Mouse (Mus musculus) ovary, postnatal 10 days (tissue): ENCODE results near the gene Scgb3a1.

ENCODE experiments used
- DNase-seq: peaks from one replicate; pipeline ENCODE4 v3.0.0; 2022; ENCODE audit warnings: low spot score

The Scgb3a1 gene

DNA sequence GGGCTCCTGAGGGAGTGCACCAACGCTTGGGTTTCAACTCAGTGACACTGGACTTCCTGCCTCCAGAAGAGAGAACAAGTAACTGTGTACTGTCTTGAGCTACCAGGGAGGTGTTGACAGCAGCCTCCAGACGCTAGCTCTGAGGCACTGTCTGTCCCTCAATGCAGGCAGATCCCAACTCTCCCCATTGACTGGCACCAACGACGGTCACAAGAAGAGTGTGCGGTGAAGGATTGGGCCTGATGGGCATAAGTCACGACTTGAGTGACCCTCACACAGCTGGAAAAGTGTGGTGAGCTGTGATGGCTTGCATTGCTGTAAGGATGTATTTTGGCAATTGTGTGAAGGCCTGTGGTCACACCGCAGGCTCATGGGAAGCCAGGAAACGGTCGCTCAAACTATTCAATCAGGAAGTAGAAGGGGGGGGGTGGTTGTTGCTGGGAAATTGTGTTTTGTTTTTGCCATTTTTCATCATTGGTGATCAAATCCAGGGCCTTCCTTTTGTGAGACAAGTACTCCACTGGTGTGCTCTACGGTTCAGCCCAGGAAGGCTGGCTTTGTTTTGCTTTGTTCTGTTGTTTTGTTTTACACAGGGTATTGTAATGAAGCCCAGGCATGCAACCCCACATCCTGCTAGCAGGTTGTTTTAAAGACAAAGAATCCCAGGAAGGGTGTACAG lies 4.5 kb upstream of the Scgb3a1 start:
- DNase-seq, result no peak

DNA sequence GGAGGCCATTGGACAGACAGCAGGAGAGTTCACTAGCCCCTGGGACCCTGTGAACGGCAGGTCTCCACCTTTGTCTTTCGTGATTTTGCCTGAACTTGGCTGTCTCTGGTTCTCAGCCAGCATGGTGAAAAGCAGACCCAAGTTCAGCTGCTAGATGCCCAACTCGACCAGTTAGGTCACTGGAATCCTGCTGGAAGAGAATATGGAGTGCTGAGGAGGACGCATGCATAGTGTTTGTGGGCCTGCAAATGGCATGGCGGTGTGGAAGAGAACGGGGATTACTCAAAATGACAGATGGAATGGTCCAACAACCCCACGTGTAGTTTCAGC lies 4.0 kb upstream of the Scgb3a1 start:
- no peak for DNase-seq

DNA sequence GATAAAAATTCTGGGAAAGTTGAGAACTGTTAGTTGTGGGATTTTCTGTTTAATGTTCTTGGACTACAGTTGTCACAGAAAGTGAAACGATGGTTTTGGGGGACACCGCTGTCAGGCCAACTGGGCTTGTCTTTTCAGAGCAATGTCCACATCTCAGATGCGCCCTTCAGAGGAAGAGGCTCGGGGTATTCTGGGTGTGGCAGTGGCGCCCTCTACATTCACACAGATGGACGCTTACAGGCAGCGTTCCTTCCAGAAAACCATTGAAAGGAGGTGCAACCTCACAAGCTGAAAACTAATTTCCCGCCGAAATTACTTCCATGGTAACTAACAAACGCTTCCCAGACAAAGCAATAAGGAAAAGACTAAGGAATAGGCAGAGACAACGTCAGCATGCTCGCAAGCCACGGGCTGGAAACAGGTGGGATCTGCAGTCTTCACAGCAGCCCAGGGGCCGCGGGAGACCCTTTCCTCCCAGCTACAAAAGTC lies 1.1 kb upstream of the Scgb3a1 start:
- no peak for DNase-seq

DNA sequence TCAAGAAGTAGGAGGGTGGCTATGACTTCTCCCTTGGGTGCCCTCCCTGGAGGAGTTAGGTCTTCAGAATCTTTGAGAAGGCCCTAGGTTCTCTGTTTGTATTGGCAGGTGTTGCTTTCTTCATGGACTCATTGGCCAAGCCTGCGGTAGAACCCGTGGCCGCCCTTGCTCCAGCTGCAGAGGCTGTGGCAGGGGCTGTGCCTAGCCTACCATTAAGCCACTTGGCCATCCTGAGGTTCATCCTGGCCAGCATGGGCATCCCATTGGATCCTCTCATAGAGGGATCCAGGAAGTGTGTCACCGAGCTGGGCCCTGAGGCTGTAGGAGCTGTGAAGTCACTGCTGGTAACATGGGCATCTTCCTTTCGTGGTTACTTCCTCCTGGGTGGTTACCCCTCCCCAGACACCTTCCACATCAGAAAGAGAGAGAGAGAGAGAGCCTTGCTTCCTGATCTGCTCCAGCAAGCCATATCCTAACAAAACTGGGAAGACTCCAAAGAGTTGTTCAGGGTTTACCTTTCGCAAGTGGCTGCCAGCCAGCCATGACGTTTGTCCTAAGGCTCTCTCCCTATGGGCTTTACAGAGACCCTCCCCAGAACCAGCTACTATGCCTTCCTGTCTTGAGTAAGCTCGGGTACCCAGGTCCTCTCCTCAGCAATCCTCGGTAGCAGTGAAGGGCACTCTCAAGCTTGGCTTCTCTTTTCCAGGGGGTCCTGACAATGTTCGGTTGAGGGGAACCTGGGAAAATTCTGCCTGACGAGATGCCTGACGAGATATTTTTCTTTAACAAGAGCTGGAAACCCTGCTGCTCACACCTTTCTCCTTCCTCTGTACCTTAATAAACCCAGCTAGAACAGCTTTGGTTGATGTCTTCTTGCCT lies 1.1 kb downstream of the Scgb3a1 start:
- no peak for DNase-seq

DNA sequence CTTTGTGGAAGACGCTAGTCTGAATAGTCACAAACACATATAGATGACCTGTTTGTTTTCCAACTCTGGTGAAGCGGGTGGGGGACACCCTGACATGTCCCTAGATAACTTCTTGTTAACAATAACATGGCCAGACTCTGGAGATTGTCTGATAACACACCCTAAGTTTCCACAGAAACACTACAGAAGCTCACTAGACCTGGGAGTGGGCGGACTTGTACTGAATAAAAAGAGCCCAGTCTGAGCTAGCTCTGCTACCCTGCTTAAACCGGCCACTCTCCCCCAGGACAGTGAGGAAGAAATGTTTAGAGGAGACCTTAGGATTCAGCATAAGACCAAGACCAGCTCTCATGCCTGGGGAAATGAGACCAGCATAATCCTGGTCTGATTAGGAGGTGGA lies 2.1 kb downstream of the Scgb3a1 start:
- no peak for DNase-seq

DNA sequence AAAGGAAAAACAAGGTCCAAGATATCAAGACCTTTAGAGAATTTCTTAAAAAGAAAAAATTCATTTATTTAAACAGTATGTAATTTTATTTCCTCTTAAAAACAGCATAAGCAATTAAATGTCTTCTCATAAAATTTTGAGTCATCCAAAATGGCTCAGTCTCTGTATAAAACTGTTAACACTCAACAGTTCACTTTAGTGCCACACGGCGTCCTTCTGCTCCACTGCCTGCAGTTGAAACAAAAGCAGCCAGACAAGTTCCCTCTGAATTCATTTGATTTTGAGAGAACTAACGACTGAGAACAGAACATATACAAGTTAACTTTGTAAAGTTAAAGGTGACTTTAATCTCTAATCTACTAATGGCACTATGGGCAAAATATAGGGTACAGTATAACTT lies 10.0 kb downstream of the Scgb3a1 start:
- DNase-seq, result no peak

DNA sequence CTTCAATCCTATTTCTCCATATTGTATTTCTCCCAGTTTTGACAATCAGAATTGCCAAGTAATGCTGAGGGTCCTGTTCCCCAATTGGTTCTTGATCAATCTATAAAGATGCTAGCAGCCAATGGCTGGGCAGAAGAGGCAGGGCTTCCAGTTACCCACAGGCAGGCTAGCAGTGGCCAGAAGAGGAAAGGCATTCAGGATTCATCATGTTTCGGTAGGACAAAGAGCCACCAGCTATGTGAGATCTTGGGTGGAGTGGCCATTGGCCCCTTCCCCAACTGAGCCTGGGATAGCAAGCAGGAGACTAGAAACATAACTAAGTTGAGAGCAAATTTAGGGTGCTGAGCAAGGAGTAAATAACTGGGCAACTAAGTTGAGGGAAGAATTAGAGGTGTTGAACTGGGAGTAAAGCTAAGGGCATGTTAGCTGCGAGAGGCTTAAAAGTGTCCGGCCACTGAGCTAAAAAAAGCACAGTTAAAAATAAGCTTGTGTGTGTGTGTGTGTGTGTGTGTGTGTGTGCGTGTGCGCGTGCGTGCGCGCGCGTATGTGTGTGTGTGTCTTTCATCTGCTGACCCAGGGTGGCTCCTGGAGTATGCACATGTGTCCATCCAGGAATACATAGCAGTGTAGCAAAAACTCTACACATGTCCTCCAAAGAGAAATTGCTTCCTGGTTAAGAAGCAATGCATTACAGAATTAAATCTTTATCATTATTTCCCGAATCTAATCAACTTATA lies 21.0 kb downstream of the Scgb3a1 start:
- no peak for DNase-seq

DNA sequence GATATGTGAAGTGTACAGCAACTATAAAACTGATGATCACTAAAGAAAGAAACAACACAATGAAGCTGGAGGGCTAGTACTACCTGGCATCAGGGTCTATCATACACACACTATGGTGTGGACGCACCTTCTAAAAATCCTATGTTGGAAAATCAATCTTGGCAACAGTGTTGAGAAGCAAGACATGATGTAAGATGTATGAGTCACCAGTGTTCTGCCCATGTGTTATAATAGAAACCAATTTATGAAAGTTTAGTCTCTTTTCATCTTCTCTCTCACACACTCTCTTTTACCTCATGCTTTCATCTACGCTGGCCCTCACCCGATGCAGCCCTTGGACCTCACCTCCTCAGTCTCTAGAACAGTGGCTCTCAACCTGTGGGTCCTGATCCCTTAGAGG lies 31.6 kb downstream of the Scgb3a1 start:
- DNase-seq, result no peak

DNA sequence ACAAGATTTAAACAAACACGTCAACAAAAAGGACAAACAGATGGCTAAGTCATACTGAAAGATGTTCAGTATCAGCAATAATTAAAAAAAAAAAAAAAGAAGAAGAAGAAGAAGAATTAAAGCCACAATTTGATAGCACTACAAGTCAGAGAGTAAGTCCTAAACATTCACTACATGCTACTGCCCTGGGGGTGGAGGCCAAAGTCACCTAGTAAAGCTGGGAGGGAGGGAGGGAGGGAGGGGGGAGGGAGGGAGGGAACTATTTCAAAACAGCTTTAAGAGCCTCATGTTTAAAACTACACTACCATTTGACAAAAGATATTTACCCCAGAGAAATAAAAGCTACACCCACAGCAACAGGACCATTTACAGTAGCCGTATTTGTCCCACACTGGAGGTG lies 32.3 kb downstream of the Scgb3a1 start:
- no peak for DNase-seq

DNA sequence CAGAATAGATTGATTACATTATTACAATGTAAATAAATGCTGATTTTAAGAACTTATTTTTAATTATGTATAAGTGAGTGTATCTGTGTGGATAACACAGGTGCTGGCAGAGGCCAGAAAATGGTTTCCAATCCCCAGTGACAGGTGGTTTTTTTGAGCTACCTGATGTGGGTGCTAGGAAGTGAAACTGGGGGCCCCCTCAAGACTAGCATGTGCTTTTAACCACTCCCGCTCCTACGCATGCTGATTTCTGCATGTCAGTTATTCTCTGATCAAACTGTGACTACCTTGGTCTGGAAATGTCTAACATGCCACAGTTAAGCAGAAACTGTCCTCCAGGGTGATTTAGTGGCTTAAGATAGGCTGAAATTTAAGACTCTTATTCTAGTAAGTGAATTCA lies 33.1 kb downstream of the Scgb3a1 start:
- DNase-seq, result no peak

DNA sequence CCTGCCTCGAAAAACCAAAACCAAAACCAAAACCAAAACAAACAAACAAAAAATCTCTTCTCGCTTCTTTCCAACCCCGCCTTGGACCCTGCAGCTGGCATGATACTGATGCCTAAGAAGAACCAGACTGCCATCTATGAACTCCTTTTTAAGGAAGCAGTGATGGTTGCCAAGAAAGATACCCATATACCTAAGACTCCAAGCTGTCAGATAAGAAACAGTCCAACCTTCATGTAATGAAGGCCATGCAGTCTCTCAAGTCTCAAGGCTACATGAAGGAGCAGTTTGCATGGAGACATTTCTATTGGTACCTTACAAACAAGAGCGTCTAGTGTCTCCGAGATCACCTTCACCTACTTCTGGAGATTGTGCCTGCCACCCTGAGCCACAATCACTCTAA lies 34.4 kb downstream of the Scgb3a1 start:
- no peak for DNase-seq

DNA sequence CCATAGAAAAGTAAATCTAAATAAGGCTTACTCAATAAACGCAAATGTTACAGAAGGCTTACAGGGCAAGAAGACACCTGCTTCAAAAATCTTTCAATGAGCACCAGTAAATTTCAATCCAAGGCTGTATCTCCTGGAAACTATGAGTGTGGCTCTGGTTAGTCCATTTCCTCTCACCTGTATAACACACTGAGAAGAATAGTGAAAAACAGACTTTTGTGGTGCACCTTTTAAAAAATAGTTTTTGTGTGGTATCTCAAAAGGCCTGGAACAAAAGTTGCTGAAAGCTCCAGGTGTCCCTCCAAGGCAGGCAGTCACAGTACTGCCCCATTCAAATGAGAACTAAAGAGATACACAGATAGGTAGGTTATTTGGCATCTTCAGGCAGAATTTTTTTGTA lies 35.7 kb downstream of the Scgb3a1 start:
- DNase-seq, result no peak

DNA sequence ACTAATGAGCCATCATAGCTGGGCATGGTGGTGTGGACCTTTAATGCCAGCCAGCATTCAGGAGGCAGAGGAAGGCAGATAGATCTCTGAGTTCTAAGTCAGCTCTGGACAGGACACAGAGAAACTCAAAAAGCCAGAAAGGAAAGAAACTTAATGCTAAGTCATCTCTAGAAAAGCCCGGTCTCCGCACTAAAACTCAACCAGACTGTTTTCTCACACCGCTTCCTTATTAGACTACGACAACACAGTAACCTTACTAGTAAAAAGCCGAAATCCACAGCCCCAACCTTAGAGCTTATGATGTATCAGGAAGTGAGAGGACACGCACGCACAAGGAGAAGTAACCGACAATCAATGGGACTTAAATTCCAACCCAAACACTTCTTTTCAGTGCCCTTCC lies 38.6 kb downstream of the Scgb3a1 start:
- no peak for DNase-seq

DNA sequence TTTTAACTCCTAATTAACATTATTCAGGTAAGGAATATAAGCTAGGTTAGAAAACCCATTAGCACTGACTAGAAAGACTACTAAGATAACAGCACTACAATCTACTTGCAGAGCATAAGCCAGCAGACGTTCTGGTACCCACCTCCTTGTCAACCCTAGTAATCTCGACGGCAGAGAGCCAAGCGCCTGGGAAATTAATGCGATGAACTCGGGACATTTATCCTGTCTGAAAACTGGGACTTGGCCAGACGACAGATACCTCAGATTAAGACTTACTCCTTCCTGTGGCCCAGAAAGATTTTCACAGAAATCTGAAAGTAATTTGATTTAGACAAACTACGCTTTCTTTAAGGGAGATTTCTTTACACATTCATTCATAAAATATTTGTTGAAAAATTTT lies 41.4 kb downstream of the Scgb3a1 start:
- DNase-seq, result no peak

DNA sequence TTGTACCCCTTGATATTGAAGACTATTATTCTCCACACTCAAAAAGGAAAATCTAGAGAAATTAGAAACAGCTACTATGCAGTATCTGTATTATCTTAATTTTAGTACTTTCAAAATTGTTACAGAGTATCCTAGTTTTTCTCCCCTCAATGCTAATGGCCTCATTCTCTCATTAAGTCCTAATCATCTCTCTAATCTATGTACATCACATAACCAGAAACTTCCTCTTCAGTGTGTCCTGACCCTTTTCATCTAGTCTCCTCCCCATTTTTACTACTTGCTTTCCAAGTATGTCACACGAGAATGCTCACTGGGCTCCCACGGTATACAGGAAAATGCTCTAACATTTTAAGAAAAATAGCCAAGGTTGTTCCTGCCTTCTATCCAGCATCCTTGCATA lies 44.4 kb downstream of the Scgb3a1 start:
- no peak for DNase-seq

DNA sequence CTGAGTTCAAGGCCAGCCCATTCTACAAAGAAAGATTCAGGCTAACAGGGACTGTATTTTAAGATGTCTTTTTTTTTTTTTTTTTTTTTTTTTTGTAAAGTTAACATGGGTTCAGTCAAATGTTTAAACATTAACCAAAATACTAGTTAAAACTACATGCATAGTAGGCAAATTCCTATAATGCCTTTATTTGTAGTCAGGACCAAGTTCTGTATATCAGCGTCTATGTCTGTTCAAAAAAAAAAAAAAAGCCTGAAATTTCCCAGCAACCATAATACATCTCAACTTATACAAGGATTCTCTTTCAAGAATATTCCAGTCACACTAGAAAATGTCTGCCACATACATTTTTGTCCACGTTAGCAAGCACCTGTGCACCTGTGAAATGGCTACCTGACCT lies 47.3 kb downstream of the Scgb3a1 start:
- no peak for DNase-seq

DNA sequence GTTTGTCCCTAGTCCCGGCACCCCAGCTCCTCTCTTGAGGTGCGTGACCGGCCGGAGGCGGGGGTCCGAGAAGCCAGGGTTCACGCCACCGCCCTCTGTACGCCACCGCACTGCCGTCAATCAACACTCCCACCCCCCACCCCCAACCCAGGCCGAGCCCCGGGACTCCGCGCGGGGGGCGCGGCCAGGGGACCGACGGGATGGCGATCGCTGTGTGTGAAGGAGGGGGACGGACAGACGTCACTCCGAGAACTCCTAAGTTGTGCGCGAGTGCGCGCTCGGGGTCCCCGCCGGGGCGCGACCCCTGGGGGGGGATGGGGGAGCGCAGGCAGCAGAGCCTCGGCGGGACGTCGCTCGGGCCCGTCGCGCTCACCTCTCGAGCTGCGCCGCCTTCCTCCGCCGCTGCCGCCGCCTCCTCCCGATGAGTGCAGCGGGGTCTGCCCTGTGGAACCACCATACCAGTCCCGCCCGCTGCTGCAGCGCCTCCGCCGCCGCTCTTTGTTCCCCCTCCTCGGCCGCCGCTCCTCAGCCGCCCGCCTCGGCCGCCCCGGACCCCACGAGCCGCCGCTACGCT lies 48.7 kb downstream of the Scgb3a1 start:
- peak; percentile 11 for DNase-seq

DNA sequence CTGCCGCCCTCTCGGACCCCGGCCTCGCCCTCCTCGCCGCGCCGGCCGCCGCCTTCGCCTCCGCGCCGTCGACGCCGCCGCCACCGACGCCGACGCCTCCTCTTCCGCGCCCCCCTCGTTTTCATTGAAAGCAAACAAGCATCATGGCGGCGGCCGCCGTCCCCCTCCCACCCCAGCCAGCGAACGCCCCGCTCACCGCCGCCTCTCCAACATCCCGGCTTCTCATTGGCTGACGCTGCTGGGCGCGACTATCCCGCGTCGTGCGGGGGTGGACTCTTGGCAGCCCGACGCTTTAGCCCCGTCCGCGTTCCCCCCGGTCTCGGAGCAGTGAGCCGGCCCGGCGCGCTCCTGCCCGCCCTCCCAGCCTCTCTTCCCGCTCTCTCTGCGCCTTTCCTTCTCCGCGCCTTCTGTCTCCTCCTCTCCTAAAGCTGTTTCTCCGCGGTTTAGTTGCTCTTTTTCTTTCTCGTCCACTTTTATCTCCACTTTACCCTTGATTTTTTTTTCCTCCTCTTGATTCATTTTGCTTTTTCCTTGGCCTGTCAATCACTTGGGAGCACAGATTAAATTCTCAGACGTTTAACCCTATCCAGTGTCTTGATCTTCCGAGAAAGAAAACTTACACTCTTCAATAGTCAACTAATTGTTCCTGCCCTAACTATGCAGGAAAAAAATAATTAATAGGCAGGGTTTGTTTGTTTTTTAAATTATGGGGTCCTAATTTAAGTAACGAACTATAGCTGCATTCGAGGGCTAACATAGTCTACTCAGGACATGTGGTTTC lies 49.3 kb downstream of the Scgb3a1 start, which contains the start of gene Cnot6:
Gene Cnot6 (minus strand): TSS at position 169 of the 781 bp plus-strand sequence.
- peak; percentile 93 for DNase-seq

DNA sequence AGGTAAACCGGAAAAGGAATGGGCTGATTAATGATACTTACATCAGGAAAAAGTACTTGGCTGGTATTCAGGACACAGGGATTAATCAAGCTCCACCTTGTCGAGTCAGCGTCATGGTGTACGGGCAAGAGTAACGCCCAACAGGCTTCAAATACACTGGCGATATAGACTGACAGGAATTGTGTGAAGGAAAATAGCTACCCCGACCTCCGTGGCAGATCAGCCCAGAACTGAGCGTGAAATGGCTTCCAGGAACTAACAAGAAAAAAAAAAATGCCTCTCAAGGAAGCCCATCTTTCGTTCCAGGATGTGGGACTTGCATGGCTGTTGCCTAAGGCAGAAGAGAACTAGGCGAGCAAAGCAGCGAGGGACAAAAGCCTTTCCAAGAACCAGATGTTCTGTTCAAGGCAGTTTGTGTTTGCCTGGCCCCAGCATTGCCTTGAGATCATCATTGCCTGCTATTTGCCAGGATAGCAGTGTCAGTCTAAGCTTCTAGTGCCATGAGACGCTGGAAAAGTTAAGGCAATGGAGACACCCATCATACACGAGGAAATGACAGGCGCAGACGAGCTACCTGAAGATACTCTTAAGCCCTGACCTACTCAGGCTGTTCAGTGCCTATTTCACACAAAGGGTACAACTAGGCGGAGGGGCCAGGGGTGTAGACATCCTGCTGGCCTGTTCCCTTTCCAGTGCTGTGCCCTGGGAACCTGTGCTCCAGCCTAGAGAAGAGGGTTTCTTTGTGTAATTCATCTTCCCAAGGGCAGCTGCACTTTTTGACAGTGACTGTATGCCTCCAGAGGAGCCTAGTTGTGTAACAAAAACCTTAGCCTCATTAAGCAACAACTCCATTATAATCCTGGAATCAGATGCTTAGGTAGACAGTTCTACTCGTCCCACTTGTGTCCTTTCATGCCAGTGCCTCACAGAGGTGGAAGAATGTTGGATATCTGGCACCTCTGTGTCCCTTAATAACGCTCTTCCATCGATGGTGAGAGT lies 50.2 kb downstream of the Scgb3a1 start:
- DNase-seq, result peak; percentile 11
